Mouse (Mus musculus) hindbrain, embryonic 10.5 days (tissue): ENCODE data around the gene Stac3. TPM values are rescaled to one million over a fixed set of nuclear protein-coding genes. Genes with fewer than 3 reads are reported as not detected.

Source experiments
- DNase-seq: peaks from one replicate; pipeline ENCODE4 v3.0.0-alpha.2; 2017; ENCODE audit warnings: low spot score
- H3K27ac ChIP-seq: fragments of 300-500 bp; sonication (generic); 2 replicates; pipeline ENCODE4 v1.5.1; 2016; ENCODE audit warnings: mild to moderate bottlenecking, moderate library complexity
- H3K27me3 ChIP-seq: fragments of 300-500 bp; sonication (generic); 2 replicates; pipeline ENCODE4 v1.6.1; 2016; ENCODE audit warnings: mild to moderate bottlenecking; ENCODE audit not compliant: poor library complexity, insufficient read depth, severe bottlenecking
- H3K36me3 ChIP-seq: fragments of 300-500 bp; sonication (generic); 2 replicates; pipeline ENCODE4 v1.6.1; 2016; ENCODE audit warnings: mild to moderate bottlenecking, moderate library complexity
- H3K4me1 ChIP-seq: fragments of 300-500 bp; sonication (generic); replicated peaks from 2 replicates; pipeline ENCODE4 v1.6.1; 2016; ENCODE audit warnings: mild to moderate bottlenecking
- H3K4me3 ChIP-seq: fragments of 300-500 bp; sonication (generic); 2 replicates; pipeline ENCODE4 v1.5.1; 2016; ENCODE audit warnings: mild to moderate bottlenecking, moderate library complexity
- H3K9me3 ChIP-seq: fragments of 300-500 bp; sonication (generic); 2 replicates; pipeline ENCODE4 v1.6.1; 2016; ENCODE audit warnings: mild to moderate bottlenecking, moderate library complexity
- WGBS: fragments of 180-500 bp; shearing (Covaris S2); methylation state at CpG from one replicate; pipeline ENCODE4 v1.1.7; 2016; 5-methylcytosine and 5-hydroxymethylcytosine counted together
- polyA plus RNA-seq: library from polyadenylated mRNA; unstranded; fragments of >200 nt; fragmentation: Nextera tagmentation; extraction: Ambion mirVana; gene quantifications from 2 replicates; pipeline ENCODE4 v1.2.1, GENCODE M21; 2016

The Stac3 gene
- polyA plus RNA-seq, 1 experiment from 2014 or later: 1.5 TPM

GRCm38 (mm10) chr10:127519903-127520713, 18.6 kb downstream of the Stac3 start:
- 95% methylated on average over 37 of the region's 37 CpGs for WGBS
- 0 out of 2 replicates have a peak, but pooled peaks cover 5% of the 10 kb centered on the region for H3K9me3 ChIP-seq
- peak overlapping the region; percentile 35; the same call in 1 of the 2 replicates for H3K27ac ChIP-seq
- H3K27me3 ChIP-seq: peaks cover 83% of the 10 kb centered on the region
- peak overlapping the region; percentile 67; the same call in 1 of the 2 replicates for H3K4me3 ChIP-seq
- H3K36me3 ChIP-seq: peaks cover 41% of the 10 kb centered on the region
- no peak for DNase-seq
- peaks cover 77% of the 10 kb centered on the region for H3K4me1 ChIP-seq

- WGBS: 82% methylated on average over 20 of the region's 20 CpGs
- H3K4me1 ChIP-seq: peaks cover 77% of the 10 kb centered on the region
- H3K9me3 ChIP-seq: 0 out of 2 replicates have a peak, but pooled peaks cover 5% of the 10 kb centered on the region
- peaks cover 41% of the 10 kb centered on the region for H3K36me3 ChIP-seq
- peak overlapping the region; percentile 89; the same call in 1 of the 2 replicates for H3K27ac ChIP-seq
- H3K4me3 ChIP-seq: peak overlapping the region; percentile 67
- DNase-seq: no peak
- H3K27me3 ChIP-seq: peaks cover 83% of the 10 kb centered on the region
Measured at GRCm38 (mm10) chr10:127520714-127521357, 19.4 kb downstream of the Stac3 start.

GRCm38 (mm10) chr10:127521611-127522080, 20.2 kb downstream of the Stac3 start:
- H3K36me3 ChIP-seq: peaks cover 41% of the 10 kb centered on the region
- WGBS: 13% methylated on average over 12 of the region's 12 CpGs
- H3K27ac ChIP-seq: peak overlapping the region; percentile 89
- peaks cover 83% of the 10 kb centered on the region for H3K27me3 ChIP-seq
- no peak for DNase-seq
- peak overlapping the region; percentile 67 for H3K4me3 ChIP-seq
- 0 out of 2 replicates have a peak, but pooled peaks cover 5% of the 10 kb centered on the region for H3K9me3 ChIP-seq
- H3K4me1 ChIP-seq: peaks cover 77% of the 10 kb centered on the region

GRCm38 (mm10) chr10:127522088-127522581, 20.6 kb downstream of the Stac3 start, which contains the start of gene Shmt2:
Gene Shmt2 (minus strand): TSS chr10:127522444.
- Histone ChIP-seq H3K27ac (peak within 1 kb of the TSS; percentile 89), H3K4me1 (peaks cover 77% of the 10 kb centered on the region), H3K27me3 (peaks cover 83% of the 10 kb centered on the region), H3K4me3 (peak within 1 kb of the TSS; percentile 67), H3K36me3 (peaks cover 38% of the 10 kb centered on the region), H3K9me3 (0 out of 2 replicates have a peak, but pooled peaks cover 5% of the 10 kb centered on the region)
- DNase-seq: peak; percentile 89
- WGBS: under 1% methylated on average over 21 of the region's 21 CpGs

- Histone ChIP-seq H3K9me3 (0 out of 2 replicates have a peak, but pooled peaks cover 3% of the 10 kb centered on the region), H3K4me1 (peaks cover 81% of the 10 kb centered on the region), H3K27me3 (peaks cover 84% of the 10 kb centered on the region), H3K36me3 (peaks cover 12% of the 10 kb centered on the region), H3K4me3 (peak overlapping the region; percentile 41), H3K27ac (peak overlapping the region; percentile 66)
- peak; percentile 37 for DNase-seq
- WGBS: under 1% methylated on average over 23 of the region's 23 CpGs
Measured at GRCm38 (mm10) chr10:127524646-127525255, 23.3 kb downstream of the Stac3 start.

GRCm38 (mm10) chr10:127526048-127526447, 24.6 kb downstream of the Stac3 start:
- H3K27ac ChIP-seq: peak overlapping the region; percentile 72
- no peak for DNase-seq
- no peaks in the 10 kb centered on the region for H3K9me3 ChIP-seq
- peaks cover 90% of the 10 kb centered on the region for H3K27me3 ChIP-seq
- H3K36me3 ChIP-seq: no peaks in the 10 kb centered on the region
- H3K4me3 ChIP-seq: peak overlapping the region; percentile 41
- peaks cover 81% of the 10 kb centered on the region for H3K4me1 ChIP-seq
- 2% methylated on average over 26 of the region's 26 CpGs for WGBS

- Histone ChIP-seq H3K4me1 (peaks cover 81% of the 10 kb centered on the region), H3K9me3 (no peaks in the 10 kb centered on the region), H3K36me3 (no peaks in the 10 kb centered on the region), H3K27me3 (peaks cover 92% of the 10 kb centered on the region), H3K4me3 (peak overlapping the region; percentile 41), H3K27ac (peak overlapping the region; percentile 72)
- peak; percentile 78 for DNase-seq
- under 1% methylated on average over 26 of the region's 26 CpGs for WGBS
Measured at GRCm38 (mm10) chr10:127526681-127527080, 25.2 kb downstream of the Stac3 start.

- H3K36me3 ChIP-seq: no peaks in the 10 kb centered on the region
- H3K27ac ChIP-seq: peak overlapping the region; percentile 72; the same call in 1 of the 2 replicates
- H3K9me3 ChIP-seq: no peaks in the 10 kb centered on the region
- peaks cover 82% of the 10 kb centered on the region for H3K4me1 ChIP-seq
- H3K4me3 ChIP-seq: peak overlapping the region; percentile 41
- H3K27me3 ChIP-seq: peaks cover 100% of the 10 kb centered on the region
- under 1% methylated on average over 17 of the region's 17 CpGs for WGBS
- peak; percentile 57 for DNase-seq
Measured at GRCm38 (mm10) chr10:127527481-127527880, 26.0 kb downstream of the Stac3 start.

- DNase-seq: peak; percentile 34
- Histone ChIP-seq H3K27me3 (peaks cover 100% of the 10 kb centered on the region), H3K4me3 (peak overlapping the region; percentile 59), H3K9me3 (no peaks in the 10 kb centered on the region), H3K27ac (peak overlapping the region; percentile 69), H3K4me1 (peaks cover 96% of the 10 kb centered on the region), H3K36me3 (no peaks in the 10 kb centered on the region)
- under 1% methylated on average over 25 of the region's 25 CpGs for WGBS
Measured at GRCm38 (mm10) chr10:127530945-127531344, 29.5 kb downstream of the Stac3 start.

GRCm38 (mm10) chr10:127531548-127531947, 30.1 kb downstream of the Stac3 start:
- peak overlapping the region; percentile 69 for H3K27ac ChIP-seq

GRCm38 (mm10) chr10:127534036-127534928, 32.8 kb downstream of the Stac3 start, which contains the start of gene Nxph4:
Gene Nxph4 (minus strand): TSS chr10:127534559.
- H3K4me3 ChIP-seq: peak within 1 kb of the TSS; percentile 59
- peaks cover 83% of the 10 kb centered on the region for H3K27me3 ChIP-seq
- H3K9me3 ChIP-seq: no peaks in the 10 kb centered on the region
- H3K27ac ChIP-seq: peak within 1 kb of the TSS; percentile 81
- H3K4me1 ChIP-seq: peaks cover 82% of the 10 kb centered on the region
- WGBS: under 1% methylated on average over 78 of the region's 78 CpGs
- peak; percentile 45 for DNase-seq
- peaks cover 10% of the 10 kb centered on the region for H3K36me3 ChIP-seq

More at GRCm38 (mm10) chr10:127531548-127531947, 30.1 kb downstream of the Stac3 start:
- peak; percentile 17 for DNase-seq
- WGBS: 0% methylated on average over 4 of the region's 4 CpGs
- Histone ChIP-seq H3K9me3 (no peaks in the 10 kb centered on the region), H3K27me3 (peaks cover 100% of the 10 kb centered on the region), H3K4me3 (peak overlapping the region; percentile 59), H3K4me1 (peaks cover 96% of the 10 kb centered on the region), H3K36me3 (no peaks in the 10 kb centered on the region)
